Mouse (Mus musculus) brain, embryonic 14.5 days (tissue): ENCODE measurements at regions not wholly inside any gene's neighbourhood (a gene's known extent, or its start where the extent isn't known, plus 50 kb on each side); places are given as distances from the start of the nearest gene placed in this dataset.

Source experiments
- DNase-seq: peaks from one replicate; pipeline ENCODE4 v3.0.0-alpha.2; 2011; ENCODE audit warnings: low read depth
- CTCF ChIP-seq: fragments of 200-500 bp; IDR thresholded peaks from 2 replicates; pipeline ENCODE4 v1.5.1; 2012; ENCODE audit warnings: inconsistent platforms, mild to moderate bottlenecking, moderate library complexity, borderline replicate concordance; ENCODE audit not compliant: insufficient read depth, insufficient read length; ENCODE audit errors: extremely low read depth
- POLR2A ChIP-seq: fragments of 200-500 bp; IDR thresholded peaks from 2 replicates; pipeline ENCODE4 v1.6.1; 2012; ENCODE audit warnings: mild to moderate bottlenecking, inconsistent platforms, borderline replicate concordance; ENCODE audit not compliant: poor library complexity, insufficient read depth, insufficient read length, severe bottlenecking; ENCODE audit errors: extremely low read depth

- TF ChIP-seq CTCF = no peak
- TF ChIP-seq POLR2A = no peak
- DNase-seq = peak; percentile 25
These were observed 138.1 kb downstream of the Ice1 start for GRCm38 (mm10) chr13:70499302-70499701.
